Mouse (Mus musculus): Measurements from ENCODE around the gene Patz1.

The Patz1 gene

DNA sequence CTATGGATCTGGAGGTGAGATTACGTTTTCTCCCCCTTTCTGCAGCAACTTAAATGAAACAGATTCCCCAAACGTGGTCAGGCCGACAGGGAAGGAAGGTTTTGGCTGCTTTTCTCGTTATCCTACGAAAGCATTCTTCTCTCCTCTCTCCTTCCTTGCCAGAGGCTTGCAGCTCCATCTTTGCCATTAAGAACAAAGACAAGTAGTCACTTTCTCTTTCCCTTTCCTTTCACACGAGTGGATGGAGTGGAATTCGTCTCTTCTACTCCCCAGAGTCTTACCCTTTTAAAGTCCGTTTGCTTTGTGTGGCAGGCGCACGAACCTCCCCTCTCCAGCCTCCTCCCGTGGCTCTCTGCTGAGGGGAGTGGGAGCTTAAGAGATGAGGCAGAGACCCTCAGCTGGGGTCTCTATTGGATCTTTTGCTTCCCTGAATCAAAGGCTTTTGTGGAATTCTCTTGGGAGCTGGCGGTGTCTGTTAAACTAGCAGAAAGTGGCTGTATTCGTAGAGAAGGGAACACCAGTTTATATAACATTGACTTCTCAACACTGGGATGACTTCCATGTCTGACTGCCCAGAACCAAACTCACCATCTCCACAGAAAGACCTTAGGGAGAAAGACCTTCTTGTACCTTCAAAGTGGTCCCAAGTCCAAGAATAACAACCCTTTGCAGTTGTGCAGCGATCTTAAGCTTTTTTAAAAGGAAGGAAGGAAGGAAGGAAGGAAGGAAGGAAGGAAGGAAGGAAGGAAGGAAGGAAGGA is 42.5 kb downstream of the Patz1 start:
- DNase-seq, result no peak

DNA sequence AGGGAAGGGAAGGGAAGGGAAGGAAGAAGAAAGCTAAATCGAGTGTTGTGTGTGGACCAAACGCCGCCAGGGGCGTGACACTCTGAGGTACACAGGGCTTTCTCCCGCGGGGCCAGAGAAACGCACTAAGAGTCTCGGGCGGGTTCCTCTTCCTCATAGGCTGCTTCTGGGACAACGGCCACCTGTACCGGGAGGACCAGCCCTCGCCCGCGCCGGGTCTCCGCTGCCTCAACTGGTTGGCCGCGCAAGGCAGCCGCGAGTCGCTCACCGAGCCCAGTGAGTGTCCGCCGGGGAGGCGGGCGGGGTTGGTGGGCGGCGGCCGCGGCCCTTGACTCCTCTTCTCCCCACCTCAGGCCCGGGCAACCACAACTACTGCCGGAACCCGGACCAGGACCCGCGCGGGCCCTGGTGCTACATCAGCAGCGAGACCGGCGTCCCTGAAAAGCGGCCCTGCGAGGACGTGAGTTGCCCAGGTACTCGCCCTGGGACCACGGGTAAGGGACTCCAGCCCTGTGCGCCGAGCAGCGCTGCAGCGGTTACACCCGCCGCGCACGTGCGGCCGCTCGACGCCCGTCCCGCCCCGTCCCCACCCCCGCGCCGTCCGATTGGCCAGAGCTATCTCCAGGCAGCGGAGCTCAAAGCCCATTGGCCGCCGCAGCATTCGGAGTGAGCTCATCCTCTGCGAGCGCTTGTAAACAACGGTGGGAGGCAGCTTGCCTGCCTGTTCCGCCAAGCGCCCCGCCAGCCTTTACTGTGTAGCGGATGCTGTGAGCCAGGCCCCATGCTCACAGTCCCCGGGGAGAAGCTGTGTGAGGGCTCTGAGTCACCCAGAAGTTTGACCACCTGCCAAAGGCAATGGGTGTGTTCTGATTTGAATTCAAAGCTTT is 43.3 kb downstream of the Patz1 start:
- DNase-seq, result peak; percentile 93

DNA sequence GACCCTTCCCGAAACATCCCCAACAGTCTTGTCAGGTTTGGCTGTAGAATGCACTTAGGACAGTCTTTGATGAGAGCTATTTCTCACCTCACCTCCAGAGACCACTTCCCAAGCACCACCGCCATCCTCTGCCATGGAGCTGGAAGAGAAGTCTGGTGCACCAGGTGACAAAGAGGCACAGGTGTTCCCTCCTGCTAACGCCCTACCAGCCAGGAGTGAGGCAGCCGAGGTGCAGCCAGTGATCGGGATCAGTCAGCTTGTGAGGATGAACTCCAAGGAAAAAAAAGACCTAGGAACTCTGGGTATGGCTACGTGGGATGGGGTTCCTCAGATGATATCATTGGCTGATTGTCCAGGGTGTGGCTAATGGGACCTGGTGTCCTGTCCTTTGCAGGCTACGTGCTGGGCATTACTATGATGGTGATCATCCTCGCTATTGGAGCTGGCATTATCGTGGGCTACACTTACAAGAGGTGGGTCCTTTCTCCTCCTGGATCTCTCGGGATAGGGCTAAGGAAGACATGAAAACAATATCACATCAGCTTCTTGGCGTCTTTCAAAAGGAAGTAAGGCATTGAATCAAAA is 44.5 kb downstream of the Patz1 start:
- no peak for DNase-seq

DNA sequence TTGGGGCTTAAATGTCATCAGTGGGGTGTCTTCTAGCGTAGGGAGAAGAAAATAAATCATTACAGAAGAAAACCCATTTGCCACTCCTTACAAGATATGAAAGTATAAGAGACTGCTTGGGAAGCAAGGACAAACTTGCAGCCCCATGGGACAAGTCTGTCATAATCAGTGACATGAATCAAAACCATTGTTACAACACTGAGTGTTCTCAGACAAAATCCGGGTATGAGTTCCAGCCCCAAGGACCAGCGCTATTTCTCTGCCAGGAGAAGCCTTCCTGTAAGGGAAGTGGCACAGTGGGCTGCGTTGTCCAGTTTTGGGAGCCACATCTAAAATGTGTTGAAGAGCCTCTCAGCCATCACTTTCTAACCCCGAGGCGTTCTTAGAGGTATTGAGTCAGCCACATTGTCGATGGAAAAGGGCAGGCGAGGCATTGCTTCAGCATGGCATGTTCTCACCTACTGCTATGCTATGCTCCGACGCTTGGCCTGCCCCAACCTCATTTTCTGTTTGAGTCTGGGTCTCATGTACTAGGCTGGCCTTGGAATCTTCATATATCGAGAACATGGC is 45.6 kb downstream of the Patz1 start:
- DNase-seq, result no peak

DNA sequence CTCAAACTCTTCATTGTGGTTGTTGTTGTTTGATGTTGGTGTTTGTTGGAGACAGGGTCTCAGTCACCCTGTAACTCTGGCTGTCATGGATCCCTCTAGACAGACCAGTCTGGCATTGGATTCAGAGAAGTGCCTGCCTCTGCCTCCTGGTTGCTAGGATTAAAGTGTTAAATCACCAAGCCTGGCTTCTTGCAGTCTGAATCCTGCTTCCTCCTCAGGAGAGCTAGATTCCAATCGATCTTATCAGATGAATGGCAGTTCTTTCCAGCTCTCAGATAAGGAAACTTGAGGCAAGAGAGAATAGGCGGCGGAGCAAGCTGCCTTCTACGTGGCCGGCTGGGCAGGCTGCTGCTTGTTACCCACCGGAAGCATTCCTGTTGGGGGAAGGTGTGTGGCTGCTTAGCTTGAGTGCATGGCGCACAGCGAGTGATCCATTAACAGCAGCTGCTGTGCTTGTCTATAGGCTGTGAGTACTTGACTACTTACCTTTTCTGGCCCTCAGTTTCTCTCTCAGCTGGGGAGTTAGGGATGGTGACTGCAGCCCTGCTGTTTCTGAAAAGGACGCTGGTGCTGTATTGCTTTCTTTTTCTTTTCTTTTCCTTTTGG is 46.1 kb downstream of the Patz1 start:
- DNase-seq, result no peak

- peak; percentile 59 for DNase-seq
Measured at GRCm38 (mm10) chr11:3335651-3336216, 47.1 kb downstream of the Patz1 start.

- DNase-seq, result no peak
Measured at GRCm38 (mm10) chr11:3336602-3337001, 47.9 kb downstream of the Patz1 start.

DNA sequence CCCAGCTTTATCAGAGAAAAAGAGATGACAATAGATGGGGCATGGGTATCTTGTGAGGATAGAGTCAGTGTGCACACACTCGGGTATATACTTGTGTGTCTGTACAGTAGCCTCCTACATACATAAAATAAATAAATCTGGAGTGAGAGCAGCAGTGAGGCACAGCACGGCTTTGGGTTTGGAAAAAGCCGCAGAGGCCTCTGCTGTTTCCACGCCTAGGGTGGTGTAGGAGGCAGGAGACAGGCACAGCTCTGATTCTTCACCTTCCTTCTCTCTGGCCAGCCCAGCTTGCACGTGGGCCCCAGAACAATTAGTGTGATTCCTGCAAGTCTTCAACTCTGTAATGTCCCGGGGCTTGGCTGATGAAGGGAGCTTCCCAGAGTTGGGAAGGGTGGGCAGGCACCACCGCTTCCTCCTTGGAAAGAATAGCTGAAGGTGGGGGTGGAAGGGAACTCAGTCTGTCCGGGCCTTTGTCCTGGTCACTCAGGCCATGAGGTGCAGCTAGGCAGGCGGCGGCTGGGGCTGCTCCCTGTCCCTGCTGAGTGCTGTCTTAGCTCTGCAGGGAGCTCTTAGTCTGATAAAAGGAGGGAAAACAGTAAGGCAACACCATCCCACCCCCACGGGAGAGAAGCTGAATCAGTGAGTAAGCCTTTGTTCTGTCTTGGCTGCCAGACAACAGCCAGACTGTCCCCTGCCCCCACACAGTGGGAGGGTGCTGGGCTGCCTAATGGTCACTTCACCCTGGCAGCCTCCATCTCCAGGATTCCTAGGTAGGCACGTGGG is 48.7 kb downstream of the Patz1 start:
- peak; percentile 28 for DNase-seq

- DNase-seq, result no peak
Measured at GRCm38 (mm10) chr11:3337961-3338360, 49.3 kb downstream of the Patz1 start.

- DNase-seq, result no peak
Measured at GRCm38 (mm10) chr11:3341476-3341875, 52.8 kb downstream of the Patz1 start.

DNA sequence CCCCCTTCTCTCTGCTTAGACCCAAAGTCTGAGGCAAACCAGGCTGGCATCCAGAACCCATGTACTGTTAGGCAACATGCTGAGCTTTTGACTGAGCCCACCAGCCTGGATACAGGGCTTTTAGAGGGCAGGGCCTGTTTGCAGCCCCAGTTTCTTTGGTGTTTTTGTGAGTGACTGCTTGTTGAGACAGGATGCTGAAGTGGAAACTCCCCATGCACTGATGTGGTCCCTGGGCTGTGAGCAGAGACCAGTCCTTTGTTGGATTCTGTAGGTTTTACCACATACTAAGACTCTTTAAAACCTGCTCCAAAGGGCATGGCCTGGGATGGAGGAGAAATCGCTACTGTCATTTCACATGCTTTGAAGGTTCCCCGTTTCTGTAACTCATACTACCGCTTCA is 56.2 kb downstream of the Patz1 start:
- DNase-seq, result no peak

- no peak for DNase-seq
Measured at GRCm38 (mm10) chr11:3346351-3346750, 57.7 kb downstream of the Patz1 start.

DNA sequence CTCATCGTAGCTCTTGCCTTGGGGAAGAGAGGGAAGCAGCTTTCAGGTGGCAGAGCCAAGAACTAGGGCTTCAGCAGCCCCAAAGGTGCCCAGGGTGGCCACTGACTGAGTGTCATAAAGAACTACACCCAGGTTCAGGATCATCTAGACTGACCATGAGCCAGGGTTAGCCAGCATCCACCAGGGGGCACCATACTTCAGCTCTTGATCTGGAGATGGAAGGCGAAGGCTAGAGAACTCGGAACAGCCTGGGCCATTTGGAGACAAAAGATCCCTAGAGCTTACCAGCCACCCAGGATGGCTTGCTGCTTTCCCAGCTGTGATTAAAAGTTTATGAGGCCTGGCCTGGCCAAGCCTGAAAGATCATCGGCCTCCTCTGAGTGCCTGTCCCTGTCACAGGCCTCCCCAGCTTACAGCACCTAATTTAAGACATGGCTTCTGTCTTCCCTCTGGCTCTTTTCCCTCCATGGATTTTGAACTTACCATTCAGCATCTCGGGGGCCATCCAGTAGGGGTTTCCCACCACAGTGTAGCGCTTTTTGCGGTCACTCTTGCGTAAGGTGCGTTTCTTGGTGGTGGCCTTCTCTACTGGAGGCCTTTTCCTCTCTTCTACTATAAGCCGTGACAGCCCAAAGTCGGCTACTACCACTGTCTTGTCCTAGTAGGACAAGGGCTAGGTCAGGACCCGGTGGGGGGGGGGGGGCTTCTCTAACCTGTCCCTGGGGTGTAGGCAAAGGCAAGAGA is 58.6 kb downstream of the Patz1 start:
- DNase-seq, result peak; percentile 87

DNA sequence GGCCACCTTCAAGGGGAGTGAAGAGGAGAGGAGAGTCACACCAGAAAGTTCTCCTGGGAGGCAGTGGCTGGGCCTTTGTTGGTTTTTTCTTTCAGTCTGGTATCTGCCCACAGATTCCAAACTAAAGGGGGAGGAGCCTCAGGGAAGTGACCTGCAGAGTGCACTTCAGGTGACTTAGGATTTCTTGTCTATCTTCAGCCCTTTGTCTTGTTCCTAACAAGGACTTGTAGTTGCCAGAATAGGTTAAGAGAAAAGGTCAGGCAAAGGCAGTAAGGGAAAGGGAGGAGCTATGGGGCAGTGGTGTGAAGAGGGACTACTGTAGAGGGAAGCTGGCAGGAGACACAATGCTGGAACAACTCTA is 59.1 kb downstream of the Patz1 start:
- DNase-seq, result no peak

DNA sequence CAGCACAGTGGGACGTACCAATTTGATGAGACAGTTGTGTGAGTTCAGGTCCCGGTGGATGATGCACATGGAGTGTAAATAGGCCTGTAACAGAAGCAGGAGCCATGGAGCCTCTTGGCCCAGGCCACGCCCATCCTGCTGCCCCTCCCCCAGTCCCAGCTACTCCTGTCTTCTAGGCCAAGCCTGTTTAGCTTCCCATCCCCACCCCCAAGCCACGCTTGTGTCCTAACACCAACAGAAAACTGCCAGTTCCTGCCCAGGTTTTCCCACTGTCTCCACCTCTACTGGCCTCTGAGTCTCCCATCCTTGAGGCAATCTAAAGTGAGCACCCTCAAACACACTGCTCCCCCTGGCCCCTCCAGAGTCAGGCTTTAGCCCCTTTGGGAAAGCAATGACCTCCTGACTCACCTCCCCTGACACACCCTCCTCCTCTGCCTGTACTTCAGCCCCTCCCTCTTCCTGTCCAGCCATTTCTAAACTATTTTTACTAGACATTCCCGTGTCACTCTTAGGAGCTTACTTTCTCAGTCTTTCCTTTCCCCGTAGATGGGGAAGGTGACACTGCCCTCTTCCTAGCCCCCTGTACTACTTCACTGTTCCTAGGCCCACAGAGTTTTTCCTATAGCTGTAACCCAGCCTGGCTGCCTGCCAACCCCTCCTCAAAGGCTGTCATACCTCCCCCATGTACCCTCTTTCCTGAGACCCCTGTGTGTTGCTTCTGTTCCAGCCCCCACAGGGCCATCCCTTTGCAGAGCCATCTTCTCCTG is 60.1 kb downstream of the Patz1 start:
- DNase-seq, result peak; percentile 44

DNA sequence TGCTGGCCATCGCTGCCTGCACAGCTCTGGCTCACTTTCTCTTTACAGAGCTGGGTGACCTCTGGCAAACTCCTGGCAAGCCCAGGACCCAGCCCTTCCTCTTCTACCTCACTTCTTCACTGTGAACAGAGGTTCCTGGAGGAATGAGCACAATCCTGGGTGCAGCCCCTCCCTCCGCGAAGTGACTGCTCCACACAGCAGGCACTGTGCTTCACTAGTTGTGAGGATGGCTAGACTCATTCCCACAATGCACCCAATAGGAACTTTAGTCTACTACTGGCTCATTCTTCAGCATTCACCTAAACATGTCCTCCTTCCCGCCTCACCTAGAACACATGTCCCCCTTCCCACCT is 60.6 kb downstream of the Patz1 start:
- DNase-seq, result no peak

- no peak for DNase-seq
Measured at GRCm38 (mm10) chr11:3352131-3352530, 63.5 kb downstream of the Patz1 start.

GRCm38 (mm10) chr11:3352990-3353585 is 64.4 kb downstream of the Patz1 start:
- no peak for DNase-seq

All from kidney, postnatal 14 days (tissue).